Mouse (Mus musculus) testis, postnatal 14 days (tissue): ENCODE data around the gene Mlxip.

Experiments used
- DNase-seq: peaks from one replicate; pipeline ENCODE4 v3.0.0; 2021; ENCODE audit warnings: low spot score

The Mlxip gene

GRCm38 (mm10) chr5:123432305-123432874 is 37.8 kb downstream of the Mlxip start:
- no peak for DNase-seq

DNA sequence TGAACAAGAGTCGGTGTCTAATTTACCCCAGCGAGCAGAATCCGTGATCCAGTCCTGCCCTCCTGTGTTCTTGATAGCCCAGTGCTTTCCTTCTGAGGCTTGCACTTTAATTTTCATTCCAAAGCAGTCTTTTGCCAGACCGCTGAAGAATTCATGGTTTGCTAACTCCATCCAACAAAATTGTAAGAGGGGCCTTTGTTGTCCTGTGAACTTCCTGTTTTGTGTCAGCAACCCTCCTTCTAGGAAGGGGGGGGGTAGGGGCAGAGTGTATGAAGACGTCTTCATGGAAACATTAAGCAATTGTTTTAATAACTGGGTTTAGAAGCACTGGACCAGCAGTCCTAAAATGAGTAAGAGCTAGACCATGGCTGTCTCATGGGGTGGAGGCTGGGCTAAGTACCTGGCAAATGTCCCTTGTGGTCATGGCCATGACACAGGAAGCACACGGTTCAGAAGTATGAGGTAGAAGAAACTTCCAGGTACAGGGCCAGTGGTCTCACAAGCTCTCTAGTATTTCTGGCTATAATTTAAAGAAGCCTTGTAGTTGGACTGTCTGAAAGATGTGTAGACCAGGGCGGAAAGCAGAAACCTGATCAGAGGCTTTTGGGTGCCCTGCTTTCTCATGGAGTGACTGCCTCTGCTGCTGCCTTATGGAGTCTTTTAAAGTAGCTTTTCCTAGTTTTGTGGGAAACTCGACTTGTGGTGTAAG is 41.6 kb downstream of the Mlxip start:
- no peak for DNase-seq

GRCm38 (mm10) chr5:123436780-123437175 is 42.2 kb downstream of the Mlxip start:
- no peak for DNase-seq

DNA sequence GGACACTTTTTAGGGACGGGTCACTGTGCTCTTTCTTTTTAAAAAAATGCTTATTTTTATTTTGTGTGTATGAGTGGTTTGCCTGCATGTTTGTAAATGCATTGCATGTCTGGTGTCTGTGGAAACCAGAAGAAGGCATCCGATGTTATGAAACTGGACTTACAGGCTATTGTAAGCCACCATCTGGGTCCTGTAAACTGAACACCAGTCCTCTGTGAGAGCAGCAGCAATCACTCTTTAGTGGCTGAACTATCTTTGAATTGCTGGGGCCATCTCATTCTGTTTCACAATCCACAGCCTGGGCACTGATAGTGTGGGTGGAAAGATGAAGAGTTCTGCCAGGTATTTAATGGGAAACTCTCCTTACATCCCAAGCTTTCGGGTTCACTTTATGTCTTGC is 43.8 kb downstream of the Mlxip start:
- no peak for DNase-seq

GRCm38 (mm10) chr5:123439312-123439711 is 44.7 kb downstream of the Mlxip start:
- DNase-seq = no peak

- no peak for DNase-seq
Observed at GRCm38 (mm10) chr5:123439941-123440340, 45.3 kb downstream of the Mlxip start.

DNA sequence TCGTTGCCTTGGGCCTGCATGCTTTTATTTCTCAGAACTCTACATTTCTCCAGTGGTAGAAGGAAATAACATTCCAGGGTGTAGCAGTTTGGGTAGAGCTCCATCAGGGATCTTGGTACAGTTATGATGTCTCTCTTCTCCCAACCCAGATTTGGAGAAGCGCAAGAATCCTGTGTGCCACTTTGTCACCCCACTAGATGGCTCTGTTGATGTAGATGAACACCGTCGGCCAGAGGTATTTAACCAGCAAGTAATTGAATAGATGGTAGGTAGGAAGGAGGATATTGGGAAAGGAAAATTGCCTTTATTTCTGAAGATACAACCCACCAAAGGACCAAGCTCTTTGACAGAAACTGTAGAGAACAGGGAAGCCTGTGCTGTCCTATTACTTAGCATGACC is 46.1 kb downstream of the Mlxip start:
- no peak for DNase-seq

GRCm38 (mm10) chr5:123442283-123442682 is 47.7 kb downstream of the Mlxip start:
- DNase-seq = no peak

DNA sequence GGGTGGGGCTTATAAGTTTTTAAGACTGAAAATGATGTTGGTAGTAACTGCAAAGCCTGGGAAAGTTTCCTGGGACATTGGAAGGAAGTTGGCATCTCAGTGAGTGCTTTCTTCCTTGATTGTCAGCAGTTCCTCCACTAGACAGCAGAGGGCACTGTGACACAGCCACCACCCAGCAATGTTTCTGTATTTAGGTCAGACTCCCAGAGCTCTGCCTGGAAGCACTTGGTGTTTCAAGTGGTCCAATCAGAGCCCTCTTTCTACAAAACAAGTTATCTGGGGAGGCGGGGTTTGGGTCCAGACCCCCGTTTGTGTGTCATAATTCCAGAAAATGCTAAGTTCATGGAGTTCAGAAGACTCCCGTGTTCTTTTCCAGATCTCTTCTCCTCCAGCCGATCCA is 49.5 kb downstream of the Mlxip start:
- DNase-seq = no peak

- no peak for DNase-seq
Observed at GRCm38 (mm10) chr5:123444849-123445334, 50.3 kb downstream of the Mlxip start.

GRCm38 (mm10) chr5:123451886-123452285 is 57.3 kb downstream of the Mlxip start:
- no peak for DNase-seq

- DNase-seq = no peak
Observed at GRCm38 (mm10) chr5:123461420-123461819, 66.8 kb downstream of the Mlxip start.

DNA sequence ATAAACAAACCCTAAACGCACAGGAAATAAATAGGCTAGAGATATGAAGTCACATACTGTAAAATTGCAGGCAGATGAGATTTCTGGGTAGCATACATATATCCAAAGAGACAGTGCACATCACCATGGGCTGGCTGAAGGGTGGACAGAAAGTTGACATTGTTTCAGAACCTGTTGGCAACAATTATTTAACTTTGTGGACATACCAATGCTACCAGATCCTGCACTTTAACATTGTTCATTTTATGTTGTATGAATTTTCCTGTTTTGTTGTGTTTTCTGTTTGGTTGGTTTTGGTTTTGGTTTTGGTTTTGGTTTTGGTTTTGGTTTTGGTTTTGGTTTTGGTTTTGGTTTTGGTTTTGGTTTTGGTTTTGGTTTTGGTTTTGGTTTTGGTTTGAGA is 70.0 kb downstream of the Mlxip start:
- DNase-seq = no peak

- no peak for DNase-seq
Observed at GRCm38 (mm10) chr5:123470784-123471400, 76.3 kb downstream of the Mlxip start.

DNA sequence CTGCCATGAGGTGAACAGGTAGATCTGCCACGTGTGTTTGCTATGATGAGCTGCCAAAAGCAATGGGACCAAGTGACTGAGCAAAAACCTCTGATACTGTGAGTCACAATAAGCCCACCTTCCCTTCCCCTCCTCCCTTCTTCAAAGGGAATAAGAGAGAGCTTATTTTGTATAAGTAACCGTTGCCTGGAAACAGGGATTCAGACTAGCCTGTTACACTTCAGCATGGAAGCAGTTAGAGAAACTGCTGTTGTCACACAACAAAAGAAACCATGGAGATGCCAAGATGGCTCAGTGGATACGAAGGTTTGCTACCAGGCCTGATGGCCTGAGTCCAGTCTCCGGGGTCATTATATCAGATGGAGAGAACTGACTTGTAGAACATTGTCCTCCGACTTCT is 79.2 kb downstream of the Mlxip start:
- DNase-seq = no peak

GRCm38 (mm10) chr5:123487659-123488395 is 93.2 kb downstream of the Mlxip start:
- DNase-seq = no peak

DNA sequence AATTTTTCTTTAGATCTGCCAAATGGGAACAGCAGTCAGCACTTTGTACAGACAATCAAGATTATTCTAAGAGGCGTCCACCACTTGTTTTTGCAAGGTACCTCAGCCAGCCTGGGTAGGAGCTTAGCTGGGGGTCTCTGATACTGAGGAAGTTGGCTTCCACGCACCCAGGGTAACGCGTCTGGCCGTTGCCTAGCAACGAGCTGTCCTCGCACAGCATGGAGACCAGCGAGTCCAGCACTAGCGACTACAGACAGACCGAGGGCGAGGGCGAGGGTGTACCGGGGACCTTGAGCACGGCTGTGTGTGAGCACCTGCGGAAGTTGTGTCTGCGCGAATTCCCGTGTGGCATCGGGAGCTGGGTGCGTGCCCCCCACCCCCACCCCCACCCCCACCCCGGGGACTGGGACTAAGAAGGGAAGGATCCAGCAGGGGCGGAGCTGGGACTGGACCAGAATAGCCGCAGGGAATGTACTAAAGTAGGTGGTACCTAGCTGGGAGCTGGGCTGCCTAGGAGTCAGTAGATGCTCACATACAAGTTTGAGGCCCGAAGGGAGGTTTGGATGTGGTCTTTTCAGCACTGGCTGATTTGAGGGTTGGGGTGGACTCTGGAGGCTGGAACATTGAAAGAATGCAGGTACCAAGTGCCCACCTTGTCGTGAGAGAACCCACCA is 94.7 kb downstream of the Mlxip start, which contains the start of the genes Lrrc43 and Il31:
Gene Lrrc43 (plus strand): TSS at position 194 of the 674 bp plus-strand sequence.
Gene Il31 (minus strand): TSS at position 378 of the 674 bp plus-strand sequence.
- DNase-seq = no peak

GRCm38 (mm10) chr5:123489935-123490334 is 95.3 kb downstream of the Mlxip start:
- no peak for DNase-seq

GRCm38 (mm10) chr5:123499717-123500116 is 105.1 kb downstream of the Mlxip start:
- DNase-seq = no peak

- DNase-seq = no peak
Observed at GRCm38 (mm10) chr5:123501973-123502372, 107.4 kb downstream of the Mlxip start.
